Mouse (Mus musculus): Measurements from ENCODE around the gene Jph3. TPM values are rescaled to one million over a fixed set of nuclear protein-coding genes. Genes with fewer than 3 reads are reported as not detected.

Gene Jph3
- polyA plus RNA-seq, 1 experiment from 2014 or later = 2.6 TPM

GRCm38 (mm10) chr8:121811502-121811901, 82.1 kb downstream of the Jph3 start:
- Histone ChIP-seq H3K9me3 (replicated peaks) (no peaks in the 10 kb centered on the region), H3K9ac (no peak overlapping the region), H3K36me3 (peaks cover 54% of the 10 kb centered on the region), H3K4me3 (replicated peaks) (no peak overlapping the region), H3K4me1 (no peaks in the 10 kb centered on the region), H3K27me3 (no peaks in the 10 kb centered on the region), H3K4me2 (replicated peaks) (no peak overlapping the region), H3K27ac (replicated peaks) (no peak overlapping the region)
- WGBS = 90% methylated on average over 3 of the region's 3 CpGs
- no peak for ATAC-seq (ENCODE audit: insufficient number of reproducible peaks, low FRiP score, low TSS enrichment, low read depth)

- Histone ChIP-seq H3K27me3 (no peaks in the 10 kb centered on the region), H3K4me3 (replicated peaks) (no peak overlapping the region), H3K36me3 (peaks cover 50% of the 10 kb centered on the region), H3K4me2 (replicated peaks) (no peak overlapping the region), H3K4me1 (no peaks in the 10 kb centered on the region), H3K9ac (no peak overlapping the region), H3K9me3 (replicated peaks) (no peaks in the 10 kb centered on the region), H3K27ac (replicated peaks) (no peak overlapping the region)
- ATAC-seq (ENCODE audit: insufficient number of reproducible peaks, low FRiP score, low TSS enrichment, low read depth) = no peak
- 93% methylated on average over 12 of the region's 12 CpGs for WGBS
Measured at GRCm38 (mm10) chr8:121811931-121812570, 82.6 kb downstream of the Jph3 start.

- no peak overlapping the region for H3K27ac ChIP-seq (replicated peaks)
- no peak overlapping the region for H3K4me2 ChIP-seq (replicated peaks)
- ATAC-seq (ENCODE audit: insufficient number of reproducible peaks, low FRiP score, low TSS enrichment, low read depth) = no peak
- H3K4me1 ChIP-seq = no peaks in the 10 kb centered on the region
- 82% methylated on average over 7 of the region's 7 CpGs for WGBS
- no peak overlapping the region for H3K9ac ChIP-seq
- H3K36me3 ChIP-seq = peaks cover 55% of the 10 kb centered on the region
- no peak overlapping the region for H3K4me3 ChIP-seq (replicated peaks)
- no peaks in the 10 kb centered on the region for H3K9me3 ChIP-seq (replicated peaks)
- H3K27me3 ChIP-seq = no peaks in the 10 kb centered on the region
Measured at GRCm38 (mm10) chr8:121818226-121818625, 88.8 kb downstream of the Jph3 start.

- peaks cover 38% of the 10 kb centered on the region for H3K36me3 ChIP-seq
- WGBS = 88% methylated on average over 6 of the region's 6 CpGs
- H3K4me2 ChIP-seq (replicated peaks) = no peak overlapping the region
- no peak overlapping the region for H3K27ac ChIP-seq (replicated peaks)
- ATAC-seq (ENCODE audit: insufficient number of reproducible peaks, low FRiP score, low TSS enrichment, low read depth) = no peak
- H3K27me3 ChIP-seq = no peaks in the 10 kb centered on the region
- no peaks in the 10 kb centered on the region for H3K9me3 ChIP-seq (replicated peaks)
- H3K4me3 ChIP-seq (replicated peaks) = no peak overlapping the region
- no peak overlapping the region for H3K9ac ChIP-seq
- H3K4me1 ChIP-seq = no peaks in the 10 kb centered on the region
Measured at GRCm38 (mm10) chr8:121820840-121821239, 91.4 kb downstream of the Jph3 start.

GRCm38 (mm10) chr8:121821320-121821719, 91.9 kb downstream of the Jph3 start:
- no peak overlapping the region for H3K27ac ChIP-seq (replicated peaks)
- no peak for ATAC-seq (ENCODE audit: insufficient number of reproducible peaks, low FRiP score, low TSS enrichment, low read depth)
- H3K27me3 ChIP-seq = no peaks in the 10 kb centered on the region
- 87% methylated on average over 11 of the region's 11 CpGs for WGBS
- H3K9me3 ChIP-seq (replicated peaks) = no peaks in the 10 kb centered on the region
- H3K4me1 ChIP-seq = no peaks in the 10 kb centered on the region
- no peak overlapping the region for H3K4me2 ChIP-seq (replicated peaks)
- no peak overlapping the region for H3K9ac ChIP-seq
- H3K4me3 ChIP-seq (replicated peaks) = no peak overlapping the region
- H3K36me3 ChIP-seq = peaks cover 34% of the 10 kb centered on the region

GRCm38 (mm10) chr8:121821770-121822169, 92.3 kb downstream of the Jph3 start:
- WGBS = 92% methylated on average over 9 of the region's 9 CpGs
- H3K4me2 ChIP-seq (replicated peaks) = no peak overlapping the region
- H3K9ac ChIP-seq = no peak overlapping the region
- no peak overlapping the region for H3K27ac ChIP-seq (replicated peaks)
- no peak for ATAC-seq (ENCODE audit: insufficient number of reproducible peaks, low FRiP score, low TSS enrichment, low read depth)
- H3K9me3 ChIP-seq (replicated peaks) = no peaks in the 10 kb centered on the region
- no peak overlapping the region for H3K4me3 ChIP-seq (replicated peaks)
- no peaks in the 10 kb centered on the region for H3K27me3 ChIP-seq
- peaks cover 33% of the 10 kb centered on the region for H3K36me3 ChIP-seq
- H3K4me1 ChIP-seq = no peaks in the 10 kb centered on the region

- Histone ChIP-seq H3K27ac (replicated peaks) (no peak overlapping the region), H3K4me1 (peaks cover 20% of the 10 kb centered on the region), H3K9me3 (replicated peaks) (no peaks in the 10 kb centered on the region), H3K27me3 (no peaks in the 10 kb centered on the region), H3K36me3 (no peaks in the 10 kb centered on the region), H3K4me2 (replicated peaks) (no peak overlapping the region), H3K9ac (no peak overlapping the region), H3K4me3 (replicated peaks) (no peak overlapping the region)
- ATAC-seq (ENCODE audit: insufficient number of reproducible peaks, low FRiP score, low TSS enrichment, low read depth) = no peak
- 91% methylated on average over 5 of the region's 5 CpGs for WGBS
Measured at GRCm38 (mm10) chr8:121827726-121828125, 98.3 kb downstream of the Jph3 start.

GRCm38 (mm10) chr8:121828376-121829023, 99.1 kb downstream of the Jph3 start:
- H3K36me3 ChIP-seq = no peaks in the 10 kb centered on the region
- WGBS = 31% methylated on average over 10 of the region's 10 CpGs
- H3K4me2 ChIP-seq (replicated peaks) = peak overlapping the region; percentile 92
- H3K27ac ChIP-seq (replicated peaks) = no peak overlapping the region
- H3K27me3 ChIP-seq = no peaks in the 10 kb centered on the region
- peaks cover 20% of the 10 kb centered on the region for H3K4me1 ChIP-seq
- H3K9ac ChIP-seq = peak overlapping the region; percentile 81
- peak overlapping the region; percentile 85 for H3K4me3 ChIP-seq (replicated peaks)
- H3K9me3 ChIP-seq (replicated peaks) = no peaks in the 10 kb centered on the region
- ATAC-seq (ENCODE audit: insufficient number of reproducible peaks, low FRiP score, low TSS enrichment, low read depth) = no peak

- H3K27me3 ChIP-seq = no peaks in the 10 kb centered on the region
- peak; percentile 95 for ATAC-seq (ENCODE audit: insufficient number of reproducible peaks, low FRiP score, low TSS enrichment, low read depth)
- H3K27ac ChIP-seq (replicated peaks) = peak within 1 kb of the TSS; percentile 44; the same call in 1 of the 2 replicates
Measured at GRCm38 (mm10) chr8:121829048-121829776, 99.8 kb downstream of the Jph3 start, which contains the start of gene Klhdc4. Gene Klhdc4, minus strand, starts transcription at chr8:121829569.

GRCm38 (mm10) chr8:121829777-121830362, 100.4 kb downstream of the Jph3 start:
- H3K9ac ChIP-seq = peak overlapping the region; percentile 81
- no peaks in the 10 kb centered on the region for H3K36me3 ChIP-seq
- peaks cover 20% of the 10 kb centered on the region for H3K4me1 ChIP-seq
- 19% methylated on average over 18 of the region's 18 CpGs for WGBS
- H3K4me3 ChIP-seq (replicated peaks) = peak overlapping the region; percentile 85
- ATAC-seq (ENCODE audit: insufficient number of reproducible peaks, low FRiP score, low TSS enrichment, low read depth) = peak; percentile 47; the same call in 1 of the 2 replicates
- no peaks in the 10 kb centered on the region for H3K9me3 ChIP-seq (replicated peaks)
- H3K27me3 ChIP-seq = no peaks in the 10 kb centered on the region
- peak overlapping the region; percentile 44; the same call in 1 of the 2 replicates for H3K27ac ChIP-seq (replicated peaks)
- H3K4me2 ChIP-seq (replicated peaks) = peak overlapping the region; percentile 92

More at GRCm38 (mm10) chr8:121829048-121829776, 99.8 kb downstream of the Jph3 start, which contains the start of gene Klhdc4:
- Histone ChIP-seq H3K36me3 (no peaks in the 10 kb centered on the region), H3K9ac (peak within 1 kb of the TSS; percentile 81), H3K4me1 (peaks cover 20% of the 10 kb centered on the region), H3K4me2 (replicated peaks) (peak within 1 kb of the TSS; percentile 92), H3K4me3 (replicated peaks) (peak within 1 kb of the TSS; percentile 85), H3K9me3 (replicated peaks) (no peaks in the 10 kb centered on the region)
- under 1% methylated on average over 68 of the region's 68 CpGs for WGBS

- WGBS = 69% methylated on average over 2 of the region's 2 CpGs
- H3K9me3 ChIP-seq (replicated peaks) = no peaks in the 10 kb centered on the region
- ATAC-seq (ENCODE audit: insufficient number of reproducible peaks, low FRiP score, low TSS enrichment, low read depth) = no peak
Measured at GRCm38 (mm10) chr8:121832061-121832460, 102.6 kb downstream of the Jph3 start.

More at GRCm38 (mm10) chr8:121832061-121832460, 102.6 kb downstream of the Jph3 start:
- Histone ChIP-seq H3K4me2 (replicated peaks) (no peak overlapping the region), H3K4me1 (peaks cover 20% of the 10 kb centered on the region), H3K9ac (no peak overlapping the region), H3K27ac (replicated peaks) (no peak overlapping the region), H3K4me3 (replicated peaks) (no peak overlapping the region), H3K36me3 (no peaks in the 10 kb centered on the region), H3K27me3 (no peaks in the 10 kb centered on the region)
